In genomic region chr11:31671354-31672169, GRCm38 (mm10) we compare ENCODE assay signal across 8 mouse cellular contexts. TPM values are rescaled to one million over a fixed set of nuclear protein-coding genes. Genes with fewer than 3 reads are reported as not detected.
A peak's percentile ranks its signal among the peaks of the same experiment; 100 is the strongest.
DNase-seq lines count a peak whose midpoint lies in the region; ATAC-seq and TF ChIP-seq lines count a peak whose summit lies in the region.

Gene Bod1 (minus strand): TSS chr11:31671885.

- peaks cover 7% of the 10 kb centered on the region for H3K4me1 ChIP-seq in cortical plate, adult 2 months (ENCODE audit: control insufficient read depth, insufficient read depth, low read length)

- H3K27ac ChIP-seq in cortical plate, adult 2 months (ENCODE audit: insufficient read depth, low read length) = no peak within 1 kb of the TSS

- peak; percentile 99 for ATAC-seq in activated CD4-positive, CD25-positive, alpha-beta regulatory T cell, adult 4 months
- ATAC-seq in megakaryocyte progenitor cell, adult 5-6 weeks (replicated peaks; ENCODE audit: poor library complexity) = peak; percentile 92

- no peak for TF ChIP-seq CTCF in cortical plate, adult 2 months (IDR thresholded peaks at IDR 0.05; ENCODE audit: extremely low read depth, insufficient read depth, low read length)

- peak; percentile 89 for TF ChIP-seq POLR2A in cortical plate, adult 2 months (IDR thresholded peaks at IDR 0.05; ENCODE audit: extremely low read depth, insufficient read depth, low read length)

- H3K4me3 ChIP-seq in cortical plate, adult 2 months (ENCODE audit: insufficient read depth, low read length) = peak within 1 kb of the TSS; percentile 83

- peak; percentile 87 for DNase-seq in gastrocnemius, postnatal 10 days
- peak; percentile 95 for DNase-seq in induced T-regulatory cell, adult 2 months (ENCODE audit: low read depth)
- peak; percentile 91 to 97 for DNase-seq in left cerebral cortex, adult 9 months (ENCODE audit: low spot score in 2 of 2)
- peak; percentile 92 for DNase-seq in right cerebral cortex, postnatal 14 days
- DNase-seq in urinary bladder, postnatal 36 days (ENCODE audit: low spot score in 2 of 2) = peak; percentile 90 to 95

RNA-seq across cellular contexts. Expression of gene Bod1, which starts in this region (rescaled TPM):
- polyA plus RNA-seq in activated CD4-positive, CD25-positive, alpha-beta regulatory T cell, adult 4 months (2017; shearing (Covaris generic)) = 1 to 10 TPM; 4.9 to 6.2 TPM
- 154 and 158 TPM in 2 replicates for polyA plus RNA-seq in cortical plate, adult 2 months (2012; rRNA removed)
- 100 to 1,000 TPM; 113 TPM for total RNA-seq in gastrocnemius, postnatal 10 days (2021)
- 16.2 and 17.8 TPM in 2 replicates for total RNA-seq in megakaryocyte progenitor cell, adult 5-6 weeks (2015)
- 16.4 and 19.2 TPM in 2 replicates for total RNA-seq in megakaryocyte progenitor cell, adult 5-6 weeks (2017)

Comparison
In these comparisons a context has a peak if more than half of its experiments do, and no peak if none do; other contexts are left out.
1. RNA of gene Bod1 (total RNA-seq): 113 TPM in gastrocnemius, postnatal 10 days; 16.2 to 19.2 TPM in megakaryocyte progenitor cell, adult 5-6 weeks; every median in the first group is over 4 times any median in the second.
2. RNA of gene Bod1 (polyA plus RNA-seq): 154 to 158 TPM in cortical plate, adult 2 months; 4.9 to 6.2 TPM in activated CD4-positive, CD25-positive, alpha-beta regulatory T cell, adult 4 months; every median in the first group is over 10 times any median in the second.
3. Peak in every context shown above with its lines, with median percentiles within 50 percentile points of each other: DNase-seq.